Mouse (Mus musculus) cerebellum, adult 2 months (tissue): ENCODE data around the gene Klhl7. TPM values are rescaled to one million over a fixed set of nuclear protein-coding genes. Genes with fewer than 3 reads are reported as not detected.
A peak's percentile ranks its signal among the peaks of the same experiment; 100 is the strongest.

Experiments used
- DNase-seq, 2 experiments: peaks; one replicate each; pipeline ENCODE4 v3.0.0; 2021
- H3K27ac ChIP-seq: fragments of 200-500 bp; 2 replicates; pipeline ENCODE4 v1.5.1; 2012; ENCODE audit warnings: low read length, control low read depth, inconsistent platforms; ENCODE audit not compliant: insufficient read depth
- H3K27me3 ChIP-seq: fragments of 200-500 bp; 2 replicates; pipeline ENCODE4 v1.6.1; 2012; ENCODE audit warnings: inconsistent platforms, mild to moderate bottlenecking, low read length, moderate library complexity; ENCODE audit not compliant: control insufficient read depth, insufficient read depth
- H3K4me1 ChIP-seq: fragments of 200-500 bp; 2 replicates; pipeline ENCODE4 v1.6.1; 2011; ENCODE audit warnings: low read length; ENCODE audit not compliant: control insufficient read depth, insufficient read depth
- H3K4me3 ChIP-seq: fragments of 200-500 bp; replicated peaks from 2 replicates; pipeline ENCODE3; 2011; ENCODE audit warnings: mild to moderate bottlenecking, low read depth, low read length, control low read depth; ENCODE audit not compliant: insufficient read depth
- CTCF ChIP-seq: fragments of 200-500 bp; IDR thresholded peaks from 2 replicates; pipeline ENCODE4 v1.5.1; 2011; ENCODE audit warnings: low read depth, mild to moderate bottlenecking, control low read depth, low read length, moderate library complexity, borderline replicate concordance; ENCODE audit not compliant: insufficient read depth
- POLR2A ChIP-seq: fragments of 200-500 bp; IDR thresholded peaks from 2 replicates; pipeline ENCODE4 v1.6.1; 2011; ENCODE audit warnings: low read length, control low read depth, borderline replicate concordance; ENCODE audit not compliant: insufficient read depth
- WGBS: fragments of 180-500 bp; shearing (Covaris S2); methylation state at CpG from one replicate; pipeline ENCODE4 v1.1.7; 2018; 5-methylcytosine and 5-hydroxymethylcytosine counted together
- polyA plus RNA-seq: library from polyadenylated mRNA; depleted of rRNA; stranded (reverse); fragments of >200 nt; gene quantifications from 2 replicates; pipeline ENCODE4 v1.2.3, GENCODE M21; 2012; rRNA removed

Gene Klhl7
- polyA plus RNA-seq: 49.8 and 53.7 TPM in 2 replicates

GRCm38 (mm10) chr5:24100106-24100809 lies at the start of gene Klhl7:
Klhl7 (plus strand) TSS chr5:24100605.
- peak; percentile 89 to 91 for DNase-seq
- no peaks in the 10 kb centered on the region; the same call in 1 of the 2 replicates for H3K27me3 ChIP-seq
- H3K27ac ChIP-seq: peak within 1 kb of the TSS; percentile 67
- H3K4me1 ChIP-seq: peaks cover 4% of the 10 kb centered on the region
- TF ChIP-seq CTCF (no peak), POLR2A (peak; percentile 93; the same call in 1 of the 2 replicates)
- 1% methylated on average over 46 of the region's 47 CpGs for WGBS
- peak within 1 kb of the TSS; percentile 85 for H3K4me3 ChIP-seq

DNA sequence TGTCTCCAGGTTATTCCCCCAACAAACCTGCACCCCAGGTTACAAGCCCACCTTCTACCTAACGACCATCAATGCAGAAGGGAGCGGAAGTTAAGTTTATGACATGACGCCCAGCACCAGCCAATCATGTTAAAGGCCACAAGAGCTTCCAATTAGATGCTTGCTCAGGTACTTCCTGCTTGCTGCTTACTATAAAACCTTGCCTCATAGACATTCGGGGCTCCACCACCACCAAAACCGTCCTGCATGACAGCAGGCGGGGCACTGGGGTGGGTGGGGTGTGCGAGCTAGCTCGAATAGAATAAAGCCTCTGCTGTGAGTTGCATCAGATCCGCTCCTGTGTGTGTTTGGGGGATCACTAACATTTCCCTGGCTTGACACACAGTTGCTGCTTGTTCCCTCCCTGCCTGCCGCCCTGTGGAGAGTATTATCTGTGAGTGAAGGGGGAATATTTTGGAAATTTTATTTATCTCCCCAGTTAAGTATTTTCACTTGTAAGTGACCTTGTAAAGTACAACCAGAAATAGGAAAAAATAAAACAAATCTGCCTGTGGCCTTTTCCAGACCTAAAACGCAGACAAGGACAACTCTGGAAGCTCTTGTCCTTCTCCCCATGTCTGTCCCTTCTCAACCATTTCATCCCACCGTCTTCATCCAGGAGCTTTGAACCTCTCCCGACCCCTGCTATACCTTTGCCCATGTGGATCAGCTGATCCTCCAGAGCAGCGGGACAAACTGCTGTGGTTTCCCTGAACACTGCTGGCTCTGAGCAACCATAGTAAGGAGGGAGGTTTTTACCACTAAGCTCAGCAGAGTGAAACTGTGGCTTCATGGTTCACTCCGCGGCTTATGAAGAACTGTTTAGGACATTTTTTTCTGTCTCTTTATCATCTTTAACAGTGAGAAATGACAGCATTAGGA lies 48.4 kb upstream of the Klhl7 start:
- TF ChIP-seq POLR2A (no peak), CTCF (no peak)
- no peak overlapping the region for H3K4me3 ChIP-seq
- 61% methylated on average over 16 of the region's 16 CpGs for WGBS

DNA sequence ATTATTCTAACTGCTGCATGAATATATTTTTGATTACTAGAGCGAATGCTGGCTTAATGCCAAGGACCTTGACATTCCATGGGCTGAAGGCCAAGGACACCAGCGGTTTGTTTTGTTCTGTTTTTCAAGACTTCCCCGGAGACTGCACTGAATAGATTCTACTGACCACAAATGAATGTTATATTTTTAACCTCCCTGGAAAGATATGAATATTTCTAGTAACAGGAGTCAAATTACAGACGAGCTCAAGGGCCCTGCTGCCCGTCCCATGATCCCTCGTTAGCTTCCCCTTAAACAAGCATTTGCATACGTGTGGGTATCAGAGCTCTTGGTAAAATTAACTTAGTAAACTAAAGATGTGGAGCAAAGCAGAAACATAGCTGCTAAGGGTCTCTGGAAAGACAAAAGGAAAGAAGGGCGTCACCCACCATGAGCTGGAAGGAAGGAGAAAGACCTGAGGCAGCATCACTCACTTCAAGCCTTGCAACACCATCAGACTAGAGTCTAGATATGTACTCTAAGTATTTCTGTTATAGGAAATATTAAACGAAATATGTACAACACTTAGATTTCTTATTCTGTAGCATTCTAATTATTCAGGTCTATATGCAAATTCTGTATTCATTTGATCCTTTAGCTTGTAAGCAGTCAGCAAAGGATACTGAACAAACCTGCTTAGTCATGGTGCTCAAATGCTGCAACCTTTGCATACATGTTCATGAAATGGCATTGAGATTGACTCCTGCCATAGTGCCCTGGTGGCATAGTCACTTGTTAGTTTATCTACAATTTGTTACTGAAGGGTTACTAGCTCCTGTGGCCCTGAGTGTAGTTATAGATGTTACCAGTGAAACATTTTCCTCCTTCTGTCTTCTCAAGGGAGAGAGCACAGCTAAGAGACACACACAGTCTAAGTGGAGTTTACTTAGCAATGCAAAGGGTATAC lies 46.9 kb upstream of the Klhl7 start:
- Histone ChIP-seq H3K4me1 (no peaks in the 10 kb centered on the region; the same call in 1 of the 2 replicates), H3K4me3 (no peak overlapping the region), H3K27me3 (no peaks in the 10 kb centered on the region), H3K27ac (no peak overlapping the region)
- DNase-seq: no peak
- no peak for TF ChIP-seq CTCF
- no peak for TF ChIP-seq POLR2A
- WGBS: 22% methylated on average over 9 of the region's 9 CpGs

More for the DNA sequence above, 48.4 kb upstream of the Klhl7 start:
- H3K27ac ChIP-seq: no peak overlapping the region
- no peaks in the 10 kb centered on the region for H3K27me3 ChIP-seq
- DNase-seq: no peak
- H3K4me1 ChIP-seq: no peaks in the 10 kb centered on the region; the same call in 1 of the 2 replicates

- Histone ChIP-seq H3K27ac (no peak overlapping the region), H3K4me1 (no peaks in the 10 kb centered on the region; the same call in 1 of the 2 replicates), H3K4me3 (no peak overlapping the region), H3K27me3 (no peaks in the 10 kb centered on the region)
- no peak for DNase-seq
- no peak for TF ChIP-seq CTCF
- no peak for TF ChIP-seq POLR2A
- WGBS: 88% methylated on average over 3 of the region's 3 CpGs
Measured at GRCm38 (mm10) chr5:24054382-24054781, 46.0 kb upstream of the Klhl7 start.

DNA sequence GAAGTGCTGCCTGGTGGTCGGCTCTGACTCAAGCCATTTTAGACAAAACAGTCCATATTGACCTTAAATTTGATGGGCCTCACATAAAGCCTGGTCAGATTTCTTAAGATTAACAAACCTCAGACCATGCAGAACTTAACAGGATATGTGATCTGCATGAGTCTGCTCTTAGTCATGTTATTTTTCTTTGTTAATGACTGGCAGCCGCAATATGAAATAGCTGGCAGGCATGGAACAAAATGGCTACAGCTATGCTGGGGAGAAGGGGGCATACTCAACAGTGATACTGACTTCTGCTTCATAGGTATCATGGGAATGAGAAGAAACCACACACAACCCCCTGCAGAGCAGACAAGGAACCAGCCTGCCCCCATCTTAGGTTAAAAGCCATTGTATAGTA lies 43.5 kb upstream of the Klhl7 start:
- no peak for DNase-seq
- Histone ChIP-seq H3K27me3 (no peaks in the 10 kb centered on the region), H3K27ac (no peak overlapping the region), H3K4me1 (no peaks in the 10 kb centered on the region), H3K4me3 (no peak overlapping the region)
- 94% methylated on average over 2 of the region's 2 CpGs for WGBS
- no peak for TF ChIP-seq POLR2A
- no peak for TF ChIP-seq CTCF

DNA sequence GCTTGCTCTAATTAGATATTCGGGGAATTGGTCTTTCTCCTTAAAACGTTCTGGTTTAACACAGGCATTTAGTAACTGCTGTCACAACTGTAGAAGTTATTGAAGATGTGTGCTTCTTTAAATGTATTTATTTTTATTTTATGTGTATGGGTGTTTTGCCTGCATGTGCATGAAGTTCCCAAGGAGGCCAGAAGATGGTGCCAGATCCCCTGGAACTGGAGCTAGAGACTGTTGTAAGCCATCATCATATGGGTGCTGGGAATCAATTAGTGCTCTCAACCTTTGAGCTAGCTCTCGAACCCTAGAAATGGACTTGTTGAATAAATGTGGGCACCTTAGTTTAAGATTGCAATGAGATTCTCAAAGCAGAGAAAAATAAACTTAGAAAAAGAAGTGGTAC lies 42.8 kb upstream of the Klhl7 start:
- no peaks in the 10 kb centered on the region for H3K27me3 ChIP-seq
- H3K27ac ChIP-seq: no peak overlapping the region
- no peak overlapping the region for H3K4me3 ChIP-seq
- WGBS: 79% methylated on average over 3 of the region's 3 CpGs
- no peak for TF ChIP-seq CTCF
- no peak for DNase-seq
- H3K4me1 ChIP-seq: no peaks in the 10 kb centered on the region

DNA sequence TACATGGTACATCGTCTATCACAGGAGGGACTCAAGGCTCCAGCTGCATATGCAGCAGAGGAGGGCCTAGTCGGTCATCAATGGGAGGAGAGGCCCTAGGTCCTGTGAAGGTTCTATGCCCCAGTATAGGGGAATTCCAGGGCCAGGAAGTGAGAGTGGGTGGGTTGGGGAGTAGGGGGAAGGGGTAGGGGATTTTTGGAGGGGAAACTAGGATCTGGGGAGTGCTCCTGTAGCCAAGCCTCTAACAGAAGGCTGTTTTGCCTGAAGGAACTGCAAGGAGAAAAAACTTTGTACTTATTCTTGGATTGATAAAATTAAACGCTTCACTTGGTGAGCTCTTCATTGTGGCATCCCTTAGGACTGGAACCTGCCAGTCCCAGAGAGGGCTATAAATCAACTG lies 39.5 kb upstream of the Klhl7 start:
- Histone ChIP-seq H3K4me1 (no peaks in the 10 kb centered on the region), H3K27me3 (no peaks in the 10 kb centered on the region), H3K4me3 (no peak overlapping the region), H3K27ac (no peak overlapping the region)
- DNase-seq: no peak
- no peak for TF ChIP-seq POLR2A
- TF ChIP-seq CTCF: no peak
- 58% methylated on average over 3 of the region's 3 CpGs for WGBS
